Mouse (Mus musculus) neural tube, embryonic 14.5 days (tissue): ENCODE data around the gene Vmn2r2. TPM values are rescaled to one million over a fixed set of nuclear protein-coding genes. Genes with fewer than 3 reads are reported as not detected.
A peak's percentile ranks its signal among the peaks of the same experiment; 100 is the strongest.

ENCODE experiments used
- ATAC-seq: fragments of 200-750 bp; cut with Nextera tagmentation; 2 replicates; pipeline ENCODE4 v1.8.0; 2017; ENCODE audit warnings: low read depth, mild to moderate bottlenecking, moderate TSS enrichment, moderate library complexity
- H3K27ac ChIP-seq: fragments of 300-500 bp; sonication (generic); 2 replicates; pipeline ENCODE4 v1.5.1; 2014; ENCODE audit warnings: low read depth, mild to moderate bottlenecking, control low read depth, low read length, moderate library complexity, mixed read lengths
- H3K27me3 ChIP-seq: fragments of 300-500 bp; sonication (generic); 2 replicates; pipeline ENCODE4 v1.6.1; 2014; ENCODE audit warnings: low read length; ENCODE audit not compliant: control insufficient read depth, insufficient read depth
- H3K36me3 ChIP-seq: fragments of 300-500 bp; sonication (generic); 2 replicates; pipeline ENCODE4 v1.6.1; 2014; ENCODE audit warnings: low read length, mixed read lengths; ENCODE audit not compliant: control insufficient read depth, insufficient read depth
- H3K4me1 ChIP-seq: fragments of 300-500 bp; sonication (generic); 2 replicates; pipeline ENCODE4 v1.6.1; 2014; ENCODE audit warnings: low read length; ENCODE audit not compliant: control insufficient read depth, insufficient read depth
- H3K4me2 ChIP-seq: fragments of 300-500 bp; sonication (generic); 2 replicates; pipeline ENCODE4 v1.6.1; 2014; ENCODE audit warnings: mild to moderate bottlenecking, low read depth, low read length, control low read depth
- H3K4me3 ChIP-seq: fragments of 300-500 bp; sonication (generic); 2 replicates; pipeline ENCODE4 v1.5.1; 2014; ENCODE audit warnings: low read depth, low read length, control low read depth, mixed read lengths
- H3K9ac ChIP-seq: fragments of 300-500 bp; sonication (generic); replicated peaks from 2 replicates; pipeline ENCODE4 v1.6.1; 2014; ENCODE audit warnings: low read depth, mild to moderate bottlenecking, control low read depth, low read length, mixed read lengths
- H3K9me3 ChIP-seq: fragments of 300-500 bp; sonication (generic); 2 replicates; pipeline ENCODE4 v1.6.1; 2016; ENCODE audit warnings: low read length; ENCODE audit not compliant: control insufficient read depth
- WGBS: fragments of 180-500 bp; shearing (Covaris S2); extraction: QIAGEN DNeasy Blood & Tissue Kit; methylation state at CpG from one replicate; pipeline ENCODE4 v1.1.7; 2014; 5-methylcytosine and 5-hydroxymethylcytosine counted together
- polyA plus RNA-seq: library from polyadenylated mRNA; unstranded; fragments of >200 nt; fragmentation: Nextera tagmentation; extraction: Ambion mirVana; gene quantifications from 2 replicates; pipeline ENCODE4 v1.2.1, GENCODE M21; 2014

Vmn2r2 gene
- polyA plus RNA-seq = 0.05 and 0.11 TPM in 2 replicates

- no peak within 1 kb of the TSS for H3K4me3 ChIP-seq
- H3K9ac ChIP-seq = no peak within 1 kb of the TSS
- ATAC-seq = peak; percentile 63; the same call in 1 of the 2 replicates
- H3K27me3 ChIP-seq = no peaks in the 10 kb centered on the region
- 69% methylated on average over 2 of the region's 2 CpGs for WGBS
- H3K4me2 ChIP-seq = no peak within 1 kb of the TSS
- H3K4me1 ChIP-seq = no peaks in the 10 kb centered on the region
- H3K9me3 ChIP-seq = no peaks in the 10 kb centered on the region
- H3K36me3 ChIP-seq = no peaks in the 10 kb centered on the region
- no peak within 1 kb of the TSS for H3K27ac ChIP-seq
Observed at GRCm38 (mm10) chr3:64141878-64142508, at the start of gene Vmn2r2. Gene Vmn2r2 (minus strand): TSS chr3:64141928.

DNA sequence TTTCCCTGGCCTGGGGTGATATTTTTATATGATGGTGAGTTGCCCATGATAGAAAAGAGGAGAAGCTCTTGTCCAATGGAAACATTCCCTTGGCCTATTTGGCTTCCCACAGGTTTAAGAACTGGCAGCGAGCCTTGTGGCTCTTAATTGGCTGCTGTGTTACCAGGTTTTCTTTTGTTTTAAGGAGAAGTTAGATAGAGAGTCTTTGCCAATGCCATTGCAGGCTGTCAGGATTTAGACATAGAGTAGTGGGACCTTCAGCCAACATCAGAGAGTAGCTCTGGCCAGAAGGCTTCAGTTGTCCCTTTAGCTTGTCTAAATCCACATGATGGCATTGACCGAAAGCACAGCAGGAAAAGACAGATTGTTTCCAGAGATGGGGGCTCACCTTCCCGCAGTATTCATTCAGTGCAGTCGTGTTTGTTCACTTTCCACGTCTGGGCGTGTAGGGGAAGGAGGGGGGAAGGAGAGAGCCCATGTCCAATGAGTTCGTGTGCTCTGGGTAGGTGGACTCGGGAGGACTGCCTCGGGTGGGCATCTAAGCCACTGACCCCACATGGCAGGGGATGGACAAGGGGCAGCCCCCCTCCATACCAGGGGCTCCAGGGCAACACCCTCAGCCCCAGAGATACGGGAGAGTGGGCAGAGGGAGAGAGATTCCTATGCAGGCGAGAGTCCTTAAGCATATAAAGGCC lies 28.2 kb downstream of the Vmn2r2 start:
- 90% methylated on average over 11 of the region's 11 CpGs for WGBS
- Histone ChIP-seq H3K4me1 (no peaks in the 10 kb centered on the region), H3K9me3 (no peaks in the 10 kb centered on the region), H3K27me3 (no peaks in the 10 kb centered on the region), H3K27ac (no peak overlapping the region), H3K36me3 (no peaks in the 10 kb centered on the region), H3K4me3 (no peak overlapping the region), H3K9ac (no peak overlapping the region), H3K4me2 (no peak overlapping the region)
- peak; percentile 21; the same call in 1 of the 2 replicates for ATAC-seq

GRCm38 (mm10) chr3:64112707-64113106 lies 29.0 kb downstream of the Vmn2r2 start:
- Histone ChIP-seq H3K4me2 (no peak overlapping the region), H3K27ac (no peak overlapping the region), H3K9ac (no peak overlapping the region), H3K27me3 (no peaks in the 10 kb centered on the region), H3K4me1 (no peaks in the 10 kb centered on the region), H3K36me3 (no peaks in the 10 kb centered on the region), H3K4me3 (no peak overlapping the region), H3K9me3 (no peaks in the 10 kb centered on the region)
- 64% methylated on average over 1 of the region's 1 CpGs for WGBS
- ATAC-seq = peak; percentile 91

DNA sequence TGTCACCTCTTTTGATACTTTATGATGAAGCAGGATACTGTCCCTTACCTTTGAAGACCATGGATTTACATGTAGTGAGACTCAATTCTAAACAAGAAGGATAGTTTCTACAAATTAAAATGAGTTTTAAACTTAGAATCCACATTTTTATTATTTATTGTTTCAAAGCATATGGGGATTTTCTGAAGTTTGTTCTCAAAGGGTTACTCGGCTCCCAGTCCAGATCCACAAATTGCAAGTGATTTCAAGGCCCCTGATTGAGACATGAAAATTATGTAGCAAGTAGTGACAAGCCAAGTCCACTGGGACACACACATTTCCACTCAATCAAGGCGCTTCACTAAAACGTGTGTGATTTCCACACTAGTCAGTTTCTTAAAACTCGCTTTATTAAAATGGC lies 60.5 kb downstream of the Vmn2r2 start, which contains the start of gene Vmn2r1:
TSS of gene Vmn2r1 (plus strand) at position 301 of the 400 bp plus-strand sequence.
- Histone ChIP-seq H3K27me3 (no peaks in the 10 kb centered on the region), H3K9ac (no peak within 1 kb of the TSS), H3K27ac (no peak within 1 kb of the TSS), H3K36me3 (no peaks in the 10 kb centered on the region), H3K4me1 (no peaks in the 10 kb centered on the region), H3K4me3 (no peak within 1 kb of the TSS), H3K4me2 (no peak within 1 kb of the TSS), H3K9me3 (no peaks in the 10 kb centered on the region)
- no peak for ATAC-seq
- WGBS = 88% methylated on average over 4 of the region's 4 CpGs

Other genes with a start within 250 kb of the Vmn2r2 start
- gene Plch1, start 242.5 kb downstream of the Vmn2r2 start, polyA plus RNA-seq = 13.4 and 14.3 TPM in 2 replicates
- 6.4 and 8.2 TPM in 2 replicates for gene E130311K13Rik, start 212.5 kb downstream of the Vmn2r2 start, polyA plus RNA-seq
- gene Slc33a1, start 177.2 kb downstream of the Vmn2r2 start, polyA plus RNA-seq = 18.2 and 19.8 TPM in 2 replicates
- gene Gmps, start 165.8 kb downstream of the Vmn2r2 start, polyA plus RNA-seq = 49.9 and 54.6 TPM in 2 replicates
- 0.18 and 0.20 TPM in 2 replicates for gene Vmn2r1, start 60.4 kb downstream of the Vmn2r2 start, polyA plus RNA-seq
- not detected in 2 replicates for gene Vmn2r3, start 147.8 kb upstream of the Vmn2r2 start, polyA plus RNA-seq